Mouse (Mus musculus): ENCODE data around the gene Tecta. TPM values are rescaled to one million over a fixed set of nuclear protein-coding genes. Genes with fewer than 3 reads are reported as not detected.

The Tecta gene
- polyA plus RNA-seq, 1 experiment from 2014 or later, result 0.02 TPM

DNA sequence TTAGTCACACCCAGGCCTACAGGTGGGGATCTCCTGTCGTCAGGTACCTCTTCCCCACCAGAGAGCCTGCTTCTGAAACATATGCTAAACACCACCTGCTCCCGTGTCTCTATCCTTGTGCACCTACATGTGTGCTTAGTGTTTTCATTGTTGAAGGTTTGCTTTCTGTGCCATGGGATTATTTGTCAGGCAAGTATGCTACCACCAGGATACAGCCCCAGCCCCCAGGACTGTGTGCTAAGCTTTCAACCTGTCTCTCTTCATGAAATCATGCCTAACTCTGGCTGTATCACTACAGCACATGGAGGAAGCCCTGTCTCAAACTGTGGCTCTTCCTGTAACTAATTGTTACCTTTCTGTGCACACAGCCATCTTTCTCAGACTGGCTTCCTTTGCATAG, 105.6 kb downstream of the Tecta start:
- Histone ChIP-seq H3K9ac (no peak overlapping the region), H3K9me3 (replicated peaks) (no peaks in the 10 kb centered on the region), H3K27ac (replicated peaks) (no peak overlapping the region), H3K27me3 (no peaks in the 10 kb centered on the region), H3K4me3 (replicated peaks) (no peak overlapping the region), H3K4me1 (replicated peaks) (no peaks in the 10 kb centered on the region), H3K36me3 (replicated peaks) (no peaks in the 10 kb centered on the region), H3K4me2 (no peak overlapping the region)
- 53% methylated on average over 2 of the region's 2 CpGs for WGBS (ENCODE audit: insufficient replicate concordance)
- no peak for ATAC-seq (ENCODE audit: insufficient read depth)

DNA sequence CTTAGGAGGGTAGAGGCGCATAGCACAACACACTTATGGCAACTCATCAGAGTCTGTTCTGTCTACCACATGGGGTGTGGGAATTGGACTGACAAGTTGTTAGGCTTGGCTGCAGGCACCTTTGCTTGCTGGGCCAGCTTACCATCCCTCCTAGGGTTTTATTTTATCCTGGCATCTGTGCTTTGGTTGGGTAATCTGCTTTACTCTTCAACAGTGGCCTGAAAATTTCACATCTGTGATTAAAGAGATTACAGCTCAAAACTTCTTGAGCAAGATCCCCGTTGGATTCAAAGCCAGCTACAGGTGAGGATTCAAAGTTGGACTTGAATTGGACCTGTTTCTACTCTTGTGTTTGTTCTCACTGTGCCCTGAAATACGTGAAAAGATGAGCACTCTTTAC, 106.1 kb downstream of the Tecta start:
- H3K4me2 ChIP-seq, result no peak overlapping the region
- no peaks in the 10 kb centered on the region for H3K27me3 ChIP-seq
- no peak overlapping the region for H3K4me3 ChIP-seq (replicated peaks)
- H3K9ac ChIP-seq, result no peak overlapping the region
- no peak overlapping the region for H3K27ac ChIP-seq (replicated peaks)
- no peak for ATAC-seq (ENCODE audit: insufficient read depth)
- H3K36me3 ChIP-seq (replicated peaks), result no peaks in the 10 kb centered on the region
- 52% methylated on average over 3 of the region's 3 CpGs for WGBS (ENCODE audit: insufficient replicate concordance)
- H3K9me3 ChIP-seq (replicated peaks), result no peaks in the 10 kb centered on the region
- no peaks in the 10 kb centered on the region for H3K4me1 ChIP-seq (replicated peaks)

DNA sequence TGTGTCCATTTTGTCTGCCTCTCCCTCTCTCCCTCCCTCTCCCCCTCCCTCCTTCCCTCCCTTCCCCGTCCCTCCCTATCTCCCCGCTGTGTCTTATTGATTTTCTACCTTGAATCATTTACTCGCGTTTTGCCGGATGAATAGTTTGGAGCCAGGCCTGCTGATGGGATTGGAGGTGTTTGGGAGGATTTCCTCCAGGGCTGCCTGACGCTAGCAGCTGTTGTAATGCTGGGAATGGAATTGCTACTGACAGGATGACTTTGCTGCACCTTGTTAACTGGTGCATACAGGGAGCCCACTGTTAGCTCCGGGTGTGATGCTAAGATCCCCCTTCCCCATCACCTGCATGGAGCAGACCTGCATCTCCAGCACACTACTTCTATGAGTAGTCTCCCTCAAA, 106.7 kb downstream of the Tecta start:
- Histone ChIP-seq H3K4me2 (no peak overlapping the region), H3K4me1 (replicated peaks) (no peaks in the 10 kb centered on the region), H3K27me3 (no peaks in the 10 kb centered on the region), H3K9me3 (replicated peaks) (no peaks in the 10 kb centered on the region), H3K27ac (replicated peaks) (no peak overlapping the region), H3K36me3 (replicated peaks) (no peaks in the 10 kb centered on the region), H3K9ac (no peak overlapping the region), H3K4me3 (replicated peaks) (no peak overlapping the region)
- WGBS (ENCODE audit: insufficient replicate concordance), result 54% methylated on average over 7 of the region's 7 CpGs
- ATAC-seq (ENCODE audit: insufficient read depth), result no peak

DNA sequence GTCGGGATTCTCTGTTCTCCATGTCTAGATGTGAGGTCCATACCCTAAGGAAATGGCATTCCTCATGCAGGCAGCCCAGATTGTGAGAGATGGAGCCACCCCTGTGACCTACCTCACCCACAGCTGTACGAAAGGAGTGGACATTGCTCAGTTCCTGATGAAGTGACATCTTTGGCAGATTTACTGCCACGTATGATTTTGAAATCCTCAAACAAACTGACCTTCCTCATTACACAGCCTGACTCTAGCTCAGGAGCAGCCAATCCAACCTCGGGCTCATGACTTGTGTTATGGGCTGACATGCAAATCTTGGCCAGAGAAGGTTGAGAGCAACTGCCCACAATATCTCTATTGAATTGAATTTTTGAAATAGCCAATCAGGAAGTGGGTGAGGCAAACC, 120.1 kb downstream of the Tecta start:
- H3K36me3 ChIP-seq (replicated peaks), result no peaks in the 10 kb centered on the region
- no peak overlapping the region for H3K4me3 ChIP-seq (replicated peaks)
- no peak overlapping the region for H3K9ac ChIP-seq
- no peak overlapping the region for H3K4me2 ChIP-seq
- peak; percentile 68 for ATAC-seq (ENCODE audit: insufficient read depth)
- no peaks in the 10 kb centered on the region for H3K27me3 ChIP-seq
- no peaks in the 10 kb centered on the region for H3K4me1 ChIP-seq (replicated peaks)
- H3K9me3 ChIP-seq (replicated peaks), result no peaks in the 10 kb centered on the region
- 29% methylated on average over 4 of the region's 4 CpGs for WGBS (ENCODE audit: insufficient replicate concordance)
- H3K27ac ChIP-seq (replicated peaks), result no peak overlapping the region

Small RNA genes within 50 kb of the gene (microRNA-seq; reads per million reads assigned to microRNA genes)
- gene Gm44311, result not detected

Other genes with a start within 250 kb of the Tecta start
- gene Sc5d, start 135.7 kb downstream of the Tecta start, polyA plus RNA-seq (2015; fragmentation: Nextera tagmentation; extraction: Ambion mirVana), result 79.8 and 83.8 TPM in 2 replicates
- gene Tbcel, start 107.9 kb upstream of the Tecta start, polyA plus RNA-seq (2015; fragmentation: Nextera tagmentation; extraction: Ambion mirVana), result 11.0 and 11.9 TPM in 2 replicates